Mouse (Mus musculus) T-helper 1 cell (primary cell): ENCODE data around the gene Hist1h2bk.
"Not testable (repeated sequence)": the region's sequence is repeated elsewhere in the genome, so short reads cannot be mapped to it uniquely, and the experiment has no call there.

Experiments
- in situ Hi-C: fragments of 300-600 bp; cut with MboI, MseI; formaldehyde crosslinking; loops from one replicate; pipeline ENCODE4 v1.15.1; 2025; ENCODE audit warnings: high pct_unique_total_duplicates

Hist1h2bk gene

GRCm38 (mm10) chr13:22039951-22040463 is 4.3 kb downstream of the Hist1h2bk start:
- in situ Hi-C loops: loop anchor here (5.0 to 10.0 kb wide), 4 partner anchors 208 to 1705 kb away; partner anchors contain the start of genes Hist1h2af, Hist1h2ap, Hist1h2bb and Hist1h2bm

GRCm38 (mm10) chr13:22040464-22041141 is 4.9 kb downstream of the Hist1h2bk start:
- in situ Hi-C loops: loop anchor here (5.0 to 10.0 kb wide), 2 partner anchors 208 to 1704 kb away; partner anchors contain the start of genes Hist1h2ap, Hist1h2bb, Hist1h2br and Hist1h3c

GRCm38 (mm10) chr13:22041142-22041536 is 5.5 kb downstream of the Hist1h2bk start, which contains the start of gene Hist1h4i:
Gene Hist1h4i (minus strand): TSS chr13:22041362.
- in situ Hi-C loops: loop anchor here (5.0 to 10.0 kb wide), 2 partner anchors 209 to 1704 kb away; partner anchors contain the start of genes Hist1h2ap, Hist1h2bb, Hist1h2br and Hist1h3c

GRCm38 (mm10) chr13:22041651-22042567 is 6.2 kb downstream of the Hist1h2bk start:
- in situ Hi-C loops: loop anchor here (5.0 to 10.0 kb wide), 2 partner anchors 210 to 1703 kb away; partner anchors contain the start of genes Hist1h2ap, Hist1h2bb, Hist1h2br and Hist1h3c

GRCm38 (mm10) chr13:22042568-22043502 is 7.2 kb downstream of the Hist1h2bk start, which contains the start of the genes Hist1h2ag and Hist1h2bj:
Gene Hist1h2ag (minus strand): TSS chr13:22042944.
Gene Hist1h2bj (plus strand): TSS chr13:22043214.
- in situ Hi-C loops: loop anchor here (5.0 to 10.0 kb wide), 2 partner anchors 211 to 1702 kb away; partner anchors contain the start of genes Hist1h2ap, Hist1h2bb, Hist1h2br and Hist1h3c

- in situ Hi-C loops: loop anchor here (5.0 to 10.0 kb wide), 2 partner anchors 211 to 1701 kb away; partner anchors contain the start of genes Hist1h2ap, Hist1h2bb, Hist1h2br and Hist1h3c
Observed at GRCm38 (mm10) chr13:22043503-22044431, 8.1 kb downstream of the Hist1h2bk start.

GRCm38 (mm10) chr13:22044432-22045155 is 8.9 kb downstream of the Hist1h2bk start:
- in situ Hi-C loops: loop anchor here (5.0 to 10.0 kb wide), 3 partner anchors 212 to 1700 kb away; partner anchors contain the start of genes Hist1h2ac, Hist1h2ap, Hist1h2bb and Hist1h2bc

- in situ Hi-C loops: loop anchor here (5.0 to 10.0 kb wide), 2 partner anchors 1637 to 1699 kb away; partner anchors contain the start of genes Hist1h2ac, Hist1h2bb, Hist1h2bc and Hist1h3c
Observed at GRCm38 (mm10) chr13:22045311-22045710, 9.6 kb downstream of the Hist1h2bk start.

- in situ Hi-C loops: loop anchor here (5.0 to 10.0 kb wide), 2 partner anchors 1633 to 1696 kb away; partner anchors contain the start of genes Hist1h2ac, Hist1h2bb, Hist1h2bc and Hist1h3c
Observed at GRCm38 (mm10) chr13:22049041-22049440, 13.4 kb downstream of the Hist1h2bk start.

GRCm38 (mm10) chr13:22049737-22050440 is 14.2 kb downstream of the Hist1h2bk start:
- in situ Hi-C loops: loop anchor here (5.0 to 10.0 kb wide), 4 partner anchors 1252 to 1695 kb away; partner anchors contain the start of genes Hist1h2ac, Hist1h2bb, Hist1h2bc and Hist1h3c

- in situ Hi-C loops: loop anchor here (5.0 to 10.0 kb wide), 2 partner anchors 1251 to 1364 kb away; no protein-coding TSS in a partner anchor
Observed at GRCm38 (mm10) chr13:22050591-22051522, 15.2 kb downstream of the Hist1h2bk start.

GRCm38 (mm10) chr13:22051523-22051859 is 15.8 kb downstream of the Hist1h2bk start:
- in situ Hi-C loops: loop anchor here (5.0 to 10.0 kb wide), 2 partner anchors 1251 to 1363 kb away; no protein-coding TSS in a partner anchor

- in situ Hi-C loops: loop anchor here (5.0 to 10.0 kb wide), 2 partner anchors 1249 to 1361 kb away; no protein-coding TSS in a partner anchor
Observed at GRCm38 (mm10) chr13:22053754-22054153, 18.1 kb downstream of the Hist1h2bk start.

GRCm38 (mm10) chr13:22061422-22061821 is 25.8 kb downstream of the Hist1h2bk start:
- in situ Hi-C loops: no loop called here

GRCm38 (mm10) chr13:22063468-22063867 is 27.8 kb downstream of the Hist1h2bk start:
- in situ Hi-C loops: no loop called here

- in situ Hi-C loops: not testable (repeated sequence)
Observed at GRCm38 (mm10) chr13:22084140-22084539, 48.5 kb downstream of the Hist1h2bk start, which contains the start of gene Vmn1r188. Gene Vmn1r188 (plus strand): TSS chr13:22084440.
